Mouse (Mus musculus): ENCODE measurements around the gene Dhrs3. TPM values are rescaled to one million over a fixed set of nuclear protein-coding genes. Genes with fewer than 3 reads are reported as not detected.

The Dhrs3 gene
- polyA plus RNA-seq, 1 experiment from 2014 or later, result 21.5 TPM

DNA sequence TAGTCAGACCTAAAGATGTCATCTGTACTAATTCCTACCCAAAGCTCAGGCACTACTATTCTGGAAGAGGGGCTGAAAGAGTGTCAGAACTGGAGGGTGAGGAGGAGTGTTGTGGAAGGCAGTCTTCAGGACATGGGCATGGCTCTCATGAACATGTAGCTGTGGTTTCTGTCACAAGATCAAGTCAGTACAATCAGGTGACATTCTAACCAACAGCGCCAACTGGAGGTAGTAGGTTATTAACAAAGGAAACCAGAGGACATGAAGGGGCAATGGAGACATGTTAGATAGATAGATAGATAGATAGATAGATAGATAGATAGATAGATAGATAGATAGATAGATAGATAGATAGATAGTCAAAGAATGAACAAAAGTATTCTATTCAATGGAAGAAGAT is 60.8 kb downstream of the Dhrs3 start:
- Histone ChIP-seq H3K9me3 (ENCODE audit: control insufficient read depth, low read length) (no peaks in the 10 kb centered on the region), H3K36me3 (ENCODE audit: control insufficient read depth, insufficient read depth, low read length) (no peaks in the 10 kb centered on the region), H3K4me3 (ENCODE audit: low read depth, low read length) (no peak overlapping the region), H3K4me1 (replicated peaks; ENCODE audit: control insufficient read depth, insufficient read depth, low read length) (no peaks in the 10 kb centered on the region; the same call in 1 of the 2 replicates), H3K9ac (ENCODE audit: low read depth, low read length) (no peak overlapping the region), H3K4me2 (replicated peaks; ENCODE audit: low read depth, low read length) (no peak overlapping the region), H3K27me3 (ENCODE audit: control insufficient read depth, insufficient read depth, low read length) (no peaks in the 10 kb centered on the region), H3K27ac (ENCODE audit: low read depth, low read length) (no peak overlapping the region)
- ATAC-seq (ENCODE audit: low FRiP score) (no peak), DNase-seq (ENCODE audit: low spot score) (no peak)
- WGBS, result 94% methylated on average over 1 of the region's 1 CpGs

DNA sequence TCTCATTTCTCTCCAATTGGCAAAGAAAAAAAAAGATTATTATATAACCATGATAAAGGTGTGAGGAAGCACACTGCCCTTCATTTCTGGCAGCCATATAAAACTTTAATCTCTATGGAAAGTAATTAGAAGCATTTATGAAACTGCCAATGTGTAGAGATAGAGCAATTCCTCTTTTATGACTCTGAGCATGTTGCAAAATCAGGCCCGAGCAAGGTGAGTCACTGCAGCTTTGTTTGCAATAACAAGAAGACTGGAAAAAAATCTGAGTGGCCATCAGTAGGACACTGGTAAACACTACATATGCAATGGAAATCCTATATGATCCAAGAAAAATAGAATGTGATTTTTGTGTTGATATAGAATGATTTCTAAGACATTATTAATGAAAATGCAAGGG is 63.2 kb downstream of the Dhrs3 start:
- Histone ChIP-seq H3K4me2 (replicated peaks; ENCODE audit: low read depth, low read length) (no peak overlapping the region), H3K4me3 (ENCODE audit: low read depth, low read length) (no peak overlapping the region), H3K9me3 (ENCODE audit: control insufficient read depth, low read length) (no peaks in the 10 kb centered on the region), H3K27me3 (ENCODE audit: control insufficient read depth, insufficient read depth, low read length) (no peaks in the 10 kb centered on the region), H3K27ac (ENCODE audit: low read depth, low read length) (no peak overlapping the region), H3K4me1 (replicated peaks; ENCODE audit: control insufficient read depth, insufficient read depth, low read length) (no peaks in the 10 kb centered on the region), H3K36me3 (ENCODE audit: control insufficient read depth, insufficient read depth, low read length) (no peaks in the 10 kb centered on the region), H3K9ac (ENCODE audit: low read depth, low read length) (no peak overlapping the region)
- DNase-seq (ENCODE audit: low spot score), result no peak
- no peak for ATAC-seq (ENCODE audit: low FRiP score)
- WGBS, result 89% methylated on average over 1 of the region's 1 CpGs

DNA sequence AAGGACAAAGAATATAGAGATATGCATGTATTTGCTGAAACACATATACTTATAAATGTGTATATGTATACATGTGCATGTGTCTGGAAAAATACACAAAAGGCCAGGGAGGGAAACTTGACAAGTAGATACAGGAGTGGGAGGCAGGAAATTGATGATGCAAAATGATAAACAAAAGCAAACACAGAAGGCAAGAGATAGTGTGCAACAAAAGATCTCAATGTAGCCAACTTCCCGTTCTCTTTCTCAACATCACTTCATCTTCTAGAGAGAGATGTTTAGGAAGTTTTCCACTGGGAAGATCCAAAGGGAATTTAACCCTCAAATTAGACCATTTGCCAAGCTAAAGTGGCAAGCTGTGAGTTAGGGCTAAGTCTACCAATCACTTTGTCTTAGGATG is 63.7 kb downstream of the Dhrs3 start:
- no peak overlapping the region for H3K4me3 ChIP-seq (ENCODE audit: low read depth, low read length)
- no peaks in the 10 kb centered on the region for H3K27me3 ChIP-seq (ENCODE audit: control insufficient read depth, insufficient read depth, low read length)
- ATAC-seq (ENCODE audit: low FRiP score), result no peak
- H3K4me2 ChIP-seq (replicated peaks; ENCODE audit: low read depth, low read length), result no peak overlapping the region
- no peaks in the 10 kb centered on the region for H3K36me3 ChIP-seq (ENCODE audit: control insufficient read depth, insufficient read depth, low read length)
- H3K9ac ChIP-seq (ENCODE audit: low read depth, low read length), result no peak overlapping the region
- 60% methylated on average over 1 of the region's 1 CpGs for WGBS
- no peaks in the 10 kb centered on the region for H3K9me3 ChIP-seq (ENCODE audit: control insufficient read depth, low read length)
- no peaks in the 10 kb centered on the region for H3K4me1 ChIP-seq (replicated peaks; ENCODE audit: control insufficient read depth, insufficient read depth, low read length)
- no peak for DNase-seq (ENCODE audit: low spot score)
- no peak overlapping the region for H3K27ac ChIP-seq (ENCODE audit: low read depth, low read length)

DNA sequence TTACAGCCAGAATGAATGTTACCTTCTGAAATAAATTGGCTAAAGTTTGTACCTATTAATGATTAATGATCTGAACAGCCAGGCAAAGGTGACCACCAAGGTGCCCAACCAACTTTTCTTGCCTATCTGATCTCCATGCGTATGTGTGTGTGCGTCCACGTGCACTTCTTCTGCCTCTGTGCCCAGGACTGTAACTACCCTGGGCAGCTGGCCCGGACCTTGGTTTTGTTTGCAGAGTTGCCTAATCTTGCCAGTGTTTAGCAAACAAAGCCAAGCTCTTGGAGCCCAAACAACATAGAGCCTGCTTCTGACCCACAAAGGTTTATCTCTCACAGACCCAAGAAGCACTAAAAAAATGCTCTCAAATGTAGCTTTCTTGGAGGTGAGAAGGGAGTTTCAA is 64.6 kb downstream of the Dhrs3 start:
- WGBS, result 86% methylated on average over 4 of the region's 4 CpGs
- Histone ChIP-seq H3K27me3 (ENCODE audit: control insufficient read depth, insufficient read depth, low read length) (no peaks in the 10 kb centered on the region), H3K36me3 (ENCODE audit: control insufficient read depth, insufficient read depth, low read length) (no peaks in the 10 kb centered on the region), H3K4me2 (replicated peaks; ENCODE audit: low read depth, low read length) (no peak overlapping the region), H3K9me3 (ENCODE audit: control insufficient read depth, low read length) (no peaks in the 10 kb centered on the region), H3K4me1 (replicated peaks; ENCODE audit: control insufficient read depth, insufficient read depth, low read length) (no peaks in the 10 kb centered on the region), H3K27ac (ENCODE audit: low read depth, low read length) (no peak overlapping the region), H3K4me3 (ENCODE audit: low read depth, low read length) (no peak overlapping the region), H3K9ac (ENCODE audit: low read depth, low read length) (no peak overlapping the region)
- DNase-seq (ENCODE audit: low spot score), result no peak
- ATAC-seq (ENCODE audit: low FRiP score), result no peak

DNA sequence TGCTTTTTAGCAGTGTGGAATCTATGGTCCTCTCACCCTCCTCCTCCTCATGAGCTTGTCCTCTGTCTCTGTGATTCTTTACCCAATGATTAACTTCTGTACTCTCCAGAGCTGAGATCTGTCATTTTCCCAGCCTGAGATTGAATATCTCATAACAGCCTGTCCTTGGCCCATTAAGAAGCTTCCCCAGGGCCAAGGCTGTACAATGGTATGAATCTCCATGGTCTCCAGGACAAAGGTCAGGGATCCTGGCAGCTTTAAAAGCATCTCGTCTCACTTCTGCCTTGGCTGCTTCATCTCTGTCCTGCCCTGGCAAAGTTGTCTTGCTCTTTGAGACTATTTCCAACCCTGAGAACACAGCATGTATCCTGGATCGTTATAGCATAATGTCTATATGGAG is 65.1 kb downstream of the Dhrs3 start:
- Histone ChIP-seq H3K4me2 (replicated peaks; ENCODE audit: low read depth, low read length) (no peak overlapping the region), H3K9ac (ENCODE audit: low read depth, low read length) (no peak overlapping the region), H3K27me3 (ENCODE audit: control insufficient read depth, insufficient read depth, low read length) (no peaks in the 10 kb centered on the region), H3K4me3 (ENCODE audit: low read depth, low read length) (no peak overlapping the region), H3K27ac (ENCODE audit: low read depth, low read length) (no peak overlapping the region), H3K4me1 (replicated peaks; ENCODE audit: control insufficient read depth, insufficient read depth, low read length) (no peaks in the 10 kb centered on the region), H3K9me3 (ENCODE audit: control insufficient read depth, low read length) (no peaks in the 10 kb centered on the region), H3K36me3 (ENCODE audit: control insufficient read depth, insufficient read depth, low read length) (no peaks in the 10 kb centered on the region)
- 75% methylated on average over 2 of the region's 2 CpGs for WGBS
- ATAC-seq (ENCODE audit: low FRiP score) (no peak), DNase-seq (ENCODE audit: low spot score) (no peak)

DNA sequence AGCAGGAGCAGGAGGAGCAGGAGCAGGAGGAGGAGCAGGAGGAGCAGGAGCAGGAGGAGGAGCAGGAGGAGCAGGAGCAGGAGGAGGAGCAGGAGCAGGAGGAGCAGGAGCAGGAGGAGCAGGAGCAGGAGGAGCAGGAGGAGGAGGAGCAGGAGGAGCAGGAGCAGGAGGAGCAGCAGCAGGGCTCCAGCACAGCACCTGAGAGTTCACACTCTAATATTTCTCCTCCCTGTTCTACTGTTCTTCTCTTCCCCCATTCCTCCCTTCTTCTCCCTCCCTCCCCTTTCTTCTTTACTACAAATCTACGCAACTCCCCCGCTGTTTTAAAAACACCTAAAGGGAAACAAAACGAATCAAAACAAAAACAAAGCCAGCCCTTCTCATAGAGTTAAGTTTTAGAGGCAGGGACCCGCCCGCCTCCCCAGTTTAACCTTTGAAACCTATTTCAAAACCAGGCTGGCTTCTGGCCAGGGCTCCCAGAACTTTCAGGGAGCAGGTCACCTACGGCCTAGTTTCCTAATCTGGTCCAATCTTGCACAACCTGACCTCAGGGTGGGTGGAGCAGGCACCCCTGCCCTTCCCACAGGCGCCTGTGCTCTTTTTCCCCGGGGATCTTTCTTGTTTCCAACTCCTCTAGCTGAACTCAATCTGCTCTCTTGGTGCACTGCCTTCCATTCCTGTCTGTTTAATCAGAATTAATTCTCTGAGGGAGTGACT is 67.7 kb downstream of the Dhrs3 start:
- ATAC-seq (ENCODE audit: low FRiP score) (no peak), DNase-seq (ENCODE audit: low spot score) (no peak)
- no peaks in the 10 kb centered on the region for H3K27me3 ChIP-seq (ENCODE audit: control insufficient read depth, insufficient read depth, low read length)
- no peak overlapping the region for H3K4me2 ChIP-seq (replicated peaks; ENCODE audit: low read depth, low read length)
- H3K27ac ChIP-seq (ENCODE audit: low read depth, low read length), result no peak overlapping the region
- no peaks in the 10 kb centered on the region for H3K36me3 ChIP-seq (ENCODE audit: control insufficient read depth, insufficient read depth, low read length)
- 57% methylated on average over 8 of the region's 8 CpGs for WGBS
- no peak overlapping the region for H3K9ac ChIP-seq (ENCODE audit: low read depth, low read length)
- no peaks in the 10 kb centered on the region for H3K9me3 ChIP-seq (ENCODE audit: control insufficient read depth, low read length)
- no peak overlapping the region for H3K4me3 ChIP-seq (ENCODE audit: low read depth, low read length)
- no peaks in the 10 kb centered on the region for H3K4me1 ChIP-seq (replicated peaks; ENCODE audit: control insufficient read depth, insufficient read depth, low read length)

DNA sequence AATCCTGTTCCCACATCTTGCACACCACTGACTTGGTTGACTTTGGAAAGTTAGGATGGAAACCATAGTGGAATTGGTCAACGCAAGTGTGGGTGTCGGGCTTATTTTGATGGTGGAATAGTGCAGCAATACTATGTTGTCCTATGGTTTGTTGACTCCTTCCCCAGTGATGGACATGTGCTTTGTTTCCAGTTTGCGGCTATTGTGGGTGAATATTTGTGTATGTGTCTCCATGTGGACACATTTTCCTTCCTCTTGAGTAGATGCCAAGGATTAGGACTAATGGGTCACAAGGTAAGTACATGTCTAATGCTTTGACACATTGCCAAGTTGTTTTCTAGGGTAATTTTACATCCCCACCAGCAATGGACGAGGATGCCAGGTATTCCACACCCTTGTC is 68.6 kb downstream of the Dhrs3 start:
- Histone ChIP-seq H3K9me3 (ENCODE audit: control insufficient read depth, low read length) (no peaks in the 10 kb centered on the region), H3K27ac (ENCODE audit: low read depth, low read length) (no peak overlapping the region), H3K9ac (ENCODE audit: low read depth, low read length) (no peak overlapping the region), H3K4me1 (replicated peaks; ENCODE audit: control insufficient read depth, insufficient read depth, low read length) (no peaks in the 10 kb centered on the region), H3K4me2 (replicated peaks; ENCODE audit: low read depth, low read length) (no peak overlapping the region), H3K27me3 (ENCODE audit: control insufficient read depth, insufficient read depth, low read length) (no peaks in the 10 kb centered on the region), H3K36me3 (ENCODE audit: control insufficient read depth, insufficient read depth, low read length) (no peaks in the 10 kb centered on the region), H3K4me3 (ENCODE audit: low read depth, low read length) (no peak overlapping the region)
- no peak for DNase-seq (ENCODE audit: low spot score)
- WGBS, result 94% methylated on average over 4 of the region's 4 CpGs
- ATAC-seq (ENCODE audit: low FRiP score), result no peak

DNA sequence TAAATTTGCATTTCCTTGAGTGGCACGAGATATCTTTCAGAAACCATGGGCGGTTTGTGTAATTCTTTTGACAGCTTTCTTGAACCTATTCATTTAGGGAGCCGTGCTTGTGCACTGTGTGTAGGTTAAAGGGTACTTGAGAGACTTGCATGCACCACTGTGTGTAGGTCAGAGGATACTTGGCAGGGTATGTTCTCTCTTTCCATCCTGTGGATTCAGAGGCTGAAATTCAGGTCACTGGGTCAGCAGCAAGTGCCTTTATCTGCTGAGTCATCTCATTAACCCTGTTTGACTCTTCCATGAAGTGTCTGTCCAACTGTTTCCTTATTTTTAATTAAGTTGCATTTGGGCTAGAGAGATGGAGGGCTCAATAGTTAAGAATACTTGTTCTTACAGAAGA is 69.1 kb downstream of the Dhrs3 start:
- ATAC-seq (ENCODE audit: low FRiP score) (no peak), DNase-seq (ENCODE audit: low spot score) (no peak)
- Histone ChIP-seq H3K9me3 (ENCODE audit: control insufficient read depth, low read length) (no peaks in the 10 kb centered on the region), H3K27me3 (ENCODE audit: control insufficient read depth, insufficient read depth, low read length) (no peaks in the 10 kb centered on the region), H3K4me1 (replicated peaks; ENCODE audit: control insufficient read depth, insufficient read depth, low read length) (no peaks in the 10 kb centered on the region), H3K9ac (ENCODE audit: low read depth, low read length) (no peak overlapping the region), H3K27ac (ENCODE audit: low read depth, low read length) (no peak overlapping the region), H3K4me3 (ENCODE audit: low read depth, low read length) (no peak overlapping the region), H3K36me3 (ENCODE audit: control insufficient read depth, insufficient read depth, low read length) (no peaks in the 10 kb centered on the region), H3K4me2 (replicated peaks; ENCODE audit: low read depth, low read length) (no peak overlapping the region)
- whole genome bisulfite sequencing, result 81% methylated on average over 3 of the region's 3 CpGs

DNA sequence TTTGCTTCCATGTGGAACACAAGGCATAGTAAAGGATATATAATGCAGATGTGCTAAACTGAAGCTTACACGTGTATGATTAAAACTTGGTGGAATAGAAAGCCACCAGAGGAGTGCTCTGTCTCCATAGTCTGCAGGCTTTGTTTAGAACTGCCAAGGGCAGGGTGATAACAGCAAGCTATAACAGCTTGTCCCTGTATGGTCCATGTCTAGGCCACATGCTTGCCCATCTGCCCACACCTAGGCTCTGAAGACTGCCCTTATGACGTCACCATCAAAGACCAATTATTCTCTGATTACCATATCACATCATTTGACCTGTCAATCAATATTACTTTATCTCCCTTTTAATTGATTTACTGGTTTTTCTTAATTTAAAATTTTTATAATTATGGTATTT is 72.6 kb downstream of the Dhrs3 start:
- 83% methylated on average over 2 of the region's 2 CpGs for WGBS
- ATAC-seq (ENCODE audit: low FRiP score) (no peak), DNase-seq (ENCODE audit: low spot score) (no peak)

More for the DNA sequence above, 72.6 kb downstream of the Dhrs3 start:
- Histone ChIP-seq H3K9ac (ENCODE audit: low read depth, low read length) (no peak overlapping the region), H3K36me3 (ENCODE audit: control insufficient read depth, insufficient read depth, low read length) (no peaks in the 10 kb centered on the region), H3K9me3 (ENCODE audit: control insufficient read depth, low read length) (no peaks in the 10 kb centered on the region), H3K4me3 (ENCODE audit: low read depth, low read length) (no peak overlapping the region), H3K27me3 (ENCODE audit: control insufficient read depth, insufficient read depth, low read length) (no peaks in the 10 kb centered on the region), H3K27ac (ENCODE audit: low read depth, low read length) (no peak overlapping the region), H3K4me2 (replicated peaks; ENCODE audit: low read depth, low read length) (no peak overlapping the region), H3K4me1 (replicated peaks; ENCODE audit: control insufficient read depth, insufficient read depth, low read length) (no peaks in the 10 kb centered on the region)
